Mouse (Mus musculus) heart, embryonic 10.5 days (tissue): Measurements from ENCODE around the gene Cyp2ab1. TPM values are rescaled to one million over a fixed set of nuclear protein-coding genes. Genes with fewer than 3 reads are reported as not detected.
A peak's percentile ranks its signal among the peaks of the same experiment; 100 is the strongest.
"Not testable (repeated sequence)": the region's sequence is repeated elsewhere in the genome, so short reads cannot be mapped to it uniquely, and the experiment has no call there.

Experiments used
- DNase-seq: peaks from one replicate; pipeline ENCODE4 v3.0.0-alpha.2; 2017; ENCODE audit warnings: low spot score
- H3K27ac ChIP-seq: fragments of 300-500 bp; sonication (generic); 2 replicates; pipeline ENCODE4 v1.5.1; 2016; ENCODE audit warnings: mild to moderate bottlenecking
- H3K27me3 ChIP-seq: fragments of 300-500 bp; sonication (generic); 2 replicates; pipeline ENCODE4 v1.6.1; 2016; ENCODE audit warnings: mild to moderate bottlenecking; ENCODE audit not compliant: poor library complexity, insufficient read depth, severe bottlenecking
- H3K36me3 ChIP-seq: fragments of 300-500 bp; sonication (generic); 2 replicates; pipeline ENCODE4 v1.6.1; 2016; ENCODE audit warnings: mild to moderate bottlenecking, moderate library complexity
- H3K4me1 ChIP-seq: fragments of 300-500 bp; sonication (generic); 2 replicates; pipeline ENCODE4 v1.6.1; 2016; ENCODE audit warnings: mild to moderate bottlenecking
- H3K4me3 ChIP-seq: fragments of 300-500 bp; sonication (generic); 2 replicates; pipeline ENCODE4 v1.5.1; 2016; ENCODE audit warnings: mild to moderate bottlenecking, moderate library complexity
- H3K9me3 ChIP-seq: fragments of 300-500 bp; sonication (generic); 2 replicates; pipeline ENCODE4 v1.6.1; 2016; ENCODE audit warnings: mild to moderate bottlenecking, moderate library complexity
- WGBS: fragments of 180-500 bp; shearing (Covaris S2); methylation state at CpG from one replicate; pipeline ENCODE4 v1.1.7; 2016; 5-methylcytosine and 5-hydroxymethylcytosine counted together
- polyA plus RNA-seq: library from polyadenylated mRNA; unstranded; fragments of >200 nt; fragmentation: Nextera tagmentation; extraction: Ambion mirVana; gene quantifications from 2 replicates; pipeline ENCODE4 v1.2.1, GENCODE M21; 2016

Cyp2ab1 gene
- not detected in 2 replicates for polyA plus RNA-seq

GRCm38 (mm10) chr16:20325286-20325685, at the start of gene Cyp2ab1:
Gene Cyp2ab1 (minus strand): TSS chr16:20325404.
- Histone ChIP-seq H3K4me1 (no peaks in the 10 kb centered on the region), H3K27me3 (no peaks in the 10 kb centered on the region), H3K36me3 (peaks cover 12% of the 10 kb centered on the region), H3K27ac (no peak within 1 kb of the TSS), H3K9me3 (no peaks in the 10 kb centered on the region), H3K4me3 (no peak within 1 kb of the TSS)
- 72% methylated on average over 5 of the region's 5 CpGs for WGBS
- no peak for DNase-seq

DNA sequence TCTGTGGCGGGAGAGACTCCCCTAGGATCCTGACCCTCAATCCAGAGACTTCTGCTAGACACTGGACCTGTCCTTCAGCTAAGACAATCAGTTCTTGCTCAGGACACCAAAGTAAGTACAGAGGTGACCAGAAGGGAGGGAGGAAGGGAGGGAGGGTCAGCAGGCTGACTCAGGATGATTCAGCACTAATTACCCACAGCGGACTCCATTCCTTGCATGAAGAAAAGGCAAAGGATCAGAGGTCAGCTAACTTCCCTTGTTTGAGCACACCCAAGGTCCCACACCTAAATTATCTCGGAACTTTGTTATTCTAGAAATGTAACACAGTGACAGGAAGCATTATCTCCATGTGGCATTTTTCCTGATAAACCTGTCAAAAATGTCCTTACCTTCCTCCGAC, 46.5 kb upstream of the Cyp2ab1 start:
- Histone ChIP-seq H3K4me1 (peaks cover 13% of the 10 kb centered on the region; the same call in 1 of the 2 replicates), H3K4me3 (no peak overlapping the region), H3K27me3 (no peaks in the 10 kb centered on the region), H3K36me3 (peaks cover 60% of the 10 kb centered on the region), H3K9me3 (no peaks in the 10 kb centered on the region), H3K27ac (0 out of 2 replicates have a peak overlapping the region, but pooled peaks have one; percentile 4)
- peak; percentile 84 for DNase-seq
- 51% methylated on average over 4 of the region's 4 CpGs for WGBS

- Histone ChIP-seq H3K27ac (no peak overlapping the region), H3K4me1 (peaks cover 9% of the 10 kb centered on the region; the same call in 1 of the 2 replicates), H3K4me3 (no peak overlapping the region), H3K9me3 (no peaks in the 10 kb centered on the region), H3K36me3 (peaks cover 60% of the 10 kb centered on the region), H3K27me3 (no peaks in the 10 kb centered on the region)
- whole genome bisulfite sequencing, result 89% methylated on average over 9 of the region's 9 CpGs
- DNase-seq, result no peak
Observed at GRCm38 (mm10) chr16:20368221-20368620, 43.0 kb upstream of the Cyp2ab1 start.

- peaks cover 82% of the 10 kb centered on the region for H3K36me3 ChIP-seq
- DNase-seq, result no peak
- 83% methylated on average over 11 of the region's 11 CpGs for WGBS
Observed at GRCm38 (mm10) chr16:20362121-20362520, 36.9 kb upstream of the Cyp2ab1 start.

DNA sequence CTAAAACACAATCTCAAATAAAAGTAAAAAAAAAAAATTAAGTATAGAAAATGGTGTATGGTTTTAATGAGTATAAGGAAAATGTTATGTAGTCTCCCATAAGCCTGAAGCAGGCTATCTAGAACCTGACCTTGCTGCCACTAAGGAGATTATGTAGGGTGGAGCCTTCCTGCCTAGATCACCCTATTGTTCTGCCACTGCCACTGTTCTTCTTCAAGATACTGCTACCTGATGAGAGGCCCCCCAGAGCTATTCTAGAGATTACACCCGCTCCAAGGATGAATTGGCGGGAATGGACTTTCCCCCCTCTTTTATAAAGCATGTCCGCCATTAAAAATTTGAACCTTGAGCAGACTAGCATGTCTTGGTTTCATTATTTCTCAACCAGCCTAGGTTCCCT, 36.3 kb upstream of the Cyp2ab1 start:
- not testable (repeated sequence) for H3K4me3 ChIP-seq, H3K27ac ChIP-seq, H3K4me1 ChIP-seq, H3K9me3 ChIP-seq, H3K27me3 ChIP-seq, DNase-seq
- WGBS, result 74% methylated on average over 3 of the region's 3 CpGs
- H3K36me3 ChIP-seq, result peaks cover 81% of the 10 kb centered on the region

More at GRCm38 (mm10) chr16:20362121-20362520, 36.9 kb upstream of the Cyp2ab1 start:
- Histone ChIP-seq H3K9me3 (no peaks in the 10 kb centered on the region), H3K4me3 (no peak overlapping the region), H3K4me1 (no peaks in the 10 kb centered on the region), H3K27ac (no peak overlapping the region), H3K27me3 (no peaks in the 10 kb centered on the region)

GRCm38 (mm10) chr16:20359643-20360295, 34.6 kb upstream of the Cyp2ab1 start:
- Histone ChIP-seq H3K27me3 (no peaks in the 10 kb centered on the region), H3K9me3 (no peaks in the 10 kb centered on the region)

DNA sequence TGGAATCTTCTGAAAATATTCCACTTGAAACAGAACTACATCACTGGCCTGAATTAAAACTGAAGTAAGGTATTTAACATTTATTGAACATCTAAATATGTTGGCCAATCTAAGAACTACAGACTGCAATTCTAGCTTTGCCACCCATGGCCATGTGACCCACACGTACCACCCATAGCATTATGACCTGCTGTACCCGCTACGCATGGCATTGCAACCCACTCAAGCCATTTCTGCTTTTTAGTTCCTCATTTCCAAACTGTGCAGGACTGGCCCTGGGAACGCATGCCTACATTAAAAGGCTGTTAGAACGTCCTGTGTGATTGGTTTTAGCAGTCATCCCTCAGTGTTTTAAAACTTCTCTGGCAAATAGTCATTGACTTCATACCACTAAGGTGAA, 32.6 kb upstream of the Cyp2ab1 start:
- WGBS, result 95% methylated on average over 5 of the region's 5 CpGs
- no peak for DNase-seq
- H3K36me3 ChIP-seq, result peaks cover 58% of the 10 kb centered on the region
- no peaks in the 10 kb centered on the region for H3K27me3 ChIP-seq
- no peak overlapping the region for H3K4me3 ChIP-seq
- H3K9me3 ChIP-seq, result no peaks in the 10 kb centered on the region
- H3K27ac ChIP-seq, result no peak overlapping the region
- H3K4me1 ChIP-seq, result no peaks in the 10 kb centered on the region

More at GRCm38 (mm10) chr16:20359643-20360295, 34.6 kb upstream of the Cyp2ab1 start:
- H3K27ac ChIP-seq, result no peak overlapping the region; the same call in 1 of the 2 replicates
- 85% methylated on average over 9 of the region's 9 CpGs for WGBS
- no peak for DNase-seq
- no peaks in the 10 kb centered on the region for H3K4me1 ChIP-seq
- H3K36me3 ChIP-seq, result peaks cover 75% of the 10 kb centered on the region
- no peak overlapping the region for H3K4me3 ChIP-seq

- peaks cover 51% of the 10 kb centered on the region for H3K36me3 ChIP-seq
- WGBS, result 83% methylated on average over 2 of the region's 2 CpGs
Observed at GRCm38 (mm10) chr16:20354762-20355161, 29.6 kb upstream of the Cyp2ab1 start.

GRCm38 (mm10) chr16:20354011-20354410, 28.8 kb upstream of the Cyp2ab1 start:
- Histone ChIP-seq H3K4me1 (no peaks in the 10 kb centered on the region), H3K27ac (no peak overlapping the region), H3K36me3 (peaks cover 43% of the 10 kb centered on the region), H3K9me3 (no peaks in the 10 kb centered on the region), H3K4me3 (no peak overlapping the region), H3K27me3 (no peaks in the 10 kb centered on the region)
- 96% methylated on average over 1 of the region's 1 CpGs for WGBS
- no peak for DNase-seq

More at GRCm38 (mm10) chr16:20354762-20355161, 29.6 kb upstream of the Cyp2ab1 start:
- Histone ChIP-seq H3K4me3 (no peak overlapping the region), H3K27ac (no peak overlapping the region), H3K4me1 (no peaks in the 10 kb centered on the region), H3K9me3 (no peaks in the 10 kb centered on the region), H3K27me3 (no peaks in the 10 kb centered on the region)
- no peak for DNase-seq

DNA sequence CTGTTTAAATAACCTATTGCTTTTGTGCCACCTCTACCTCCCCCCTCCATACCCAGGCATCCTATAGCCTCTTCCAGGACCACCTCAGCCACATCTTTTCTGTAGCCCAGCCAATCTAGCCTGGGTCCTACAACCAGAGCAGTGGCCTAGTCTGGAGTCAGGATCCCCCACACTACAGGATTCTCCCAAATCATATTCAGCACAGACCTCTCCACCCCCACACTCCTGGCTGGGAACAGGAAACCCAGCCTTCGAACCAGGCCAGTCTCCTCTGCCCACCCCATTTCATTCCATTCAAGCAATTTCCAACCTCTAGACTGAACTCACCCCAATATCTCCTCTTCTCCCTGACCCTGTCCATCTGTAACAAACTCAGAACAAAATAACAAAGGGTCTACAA, 20.3 kb upstream of the Cyp2ab1 start:
- DNase-seq, result no peak
- H3K4me1 ChIP-seq, result no peaks in the 10 kb centered on the region
- WGBS, result 73% methylated on average over 1 of the region's 1 CpGs
- H3K27ac ChIP-seq, result no peak overlapping the region
- H3K9me3 ChIP-seq, result no peaks in the 10 kb centered on the region
- peaks cover 40% of the 10 kb centered on the region for H3K36me3 ChIP-seq
- no peak overlapping the region for H3K4me3 ChIP-seq
- H3K27me3 ChIP-seq, result no peaks in the 10 kb centered on the region

GRCm38 (mm10) chr16:20338616-20339015, 13.4 kb upstream of the Cyp2ab1 start:
- Histone ChIP-seq H3K27me3 (no peaks in the 10 kb centered on the region), H3K4me1 (no peaks in the 10 kb centered on the region), H3K4me3 (no peak overlapping the region), H3K36me3 (peaks cover 70% of the 10 kb centered on the region), H3K27ac (no peak overlapping the region), H3K9me3 (no peaks in the 10 kb centered on the region)
- WGBS, result 88% methylated on average over 3 of the region's 3 CpGs
- no peak for DNase-seq

- H3K36me3 ChIP-seq, result peaks cover 75% of the 10 kb centered on the region
- no peak overlapping the region for H3K27ac ChIP-seq
- no peak overlapping the region for H3K4me3 ChIP-seq
- no peak for DNase-seq
- H3K4me1 ChIP-seq, result peaks cover 5% of the 10 kb centered on the region
- 94% methylated on average over 8 of the region's 8 CpGs for WGBS
- no peaks in the 10 kb centered on the region for H3K27me3 ChIP-seq
- no peaks in the 10 kb centered on the region for H3K9me3 ChIP-seq
Observed at GRCm38 (mm10) chr16:20334918-20335317, 9.7 kb upstream of the Cyp2ab1 start.

GRCm38 (mm10) chr16:20328306-20328705, 3.1 kb upstream of the Cyp2ab1 start:
- no peaks in the 10 kb centered on the region for H3K27me3 ChIP-seq
- peaks cover 32% of the 10 kb centered on the region for H3K36me3 ChIP-seq
- no peak for DNase-seq
- WGBS, result 88% methylated on average over 5 of the region's 5 CpGs
- H3K4me1 ChIP-seq, result peaks cover 5% of the 10 kb centered on the region
- no peaks in the 10 kb centered on the region for H3K9me3 ChIP-seq
- H3K4me3 ChIP-seq, result no peak overlapping the region
- H3K27ac ChIP-seq, result no peak overlapping the region
